Mouse (Mus musculus) kidney, adult 9 months (tissue): ENCODE data around the gene Neto2.
"Not testable (repeated sequence)": the region's sequence is repeated elsewhere in the genome, so short reads cannot be mapped to it uniquely, and the experiment has no call there.

Experiments used
- DNase-seq: peaks from one replicate; pipeline ENCODE4 v3.0.0; 2022

Neto2 gene

DNA sequence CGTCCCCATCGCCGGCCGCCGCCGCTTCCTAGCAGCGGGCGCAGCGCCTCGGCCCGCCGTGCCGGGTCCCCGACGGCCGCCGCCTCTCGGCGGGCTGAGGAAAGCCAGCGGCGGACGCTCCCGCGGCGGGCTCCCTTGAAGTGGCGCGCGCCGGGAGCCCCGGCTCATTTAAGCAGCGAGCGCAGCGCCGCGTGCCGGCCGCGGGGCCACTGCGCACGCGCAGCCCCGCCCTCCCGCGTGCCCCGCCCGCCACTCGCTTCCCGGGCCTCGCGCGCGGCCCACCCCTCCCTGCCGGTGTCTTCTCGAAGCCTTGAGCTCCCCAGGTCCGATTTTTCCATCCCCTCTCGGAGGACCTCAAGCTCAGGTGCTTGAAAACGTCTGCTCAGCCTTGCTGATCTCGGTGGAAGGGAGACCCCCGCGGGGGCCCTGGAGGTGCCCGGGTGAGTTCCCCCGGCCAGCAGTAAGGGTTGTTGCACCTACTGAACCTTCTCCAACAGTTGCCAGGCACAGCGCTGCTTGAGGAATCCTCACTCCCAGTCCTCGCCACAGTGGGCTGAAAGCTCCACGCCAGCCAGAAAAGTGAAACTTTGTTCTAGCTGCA is at the start of gene Neto2:
Neto2 (minus strand) TSS at position 174 of the 601 bp plus-strand sequence.
- peak; percentile 42 for DNase-seq

DNA sequence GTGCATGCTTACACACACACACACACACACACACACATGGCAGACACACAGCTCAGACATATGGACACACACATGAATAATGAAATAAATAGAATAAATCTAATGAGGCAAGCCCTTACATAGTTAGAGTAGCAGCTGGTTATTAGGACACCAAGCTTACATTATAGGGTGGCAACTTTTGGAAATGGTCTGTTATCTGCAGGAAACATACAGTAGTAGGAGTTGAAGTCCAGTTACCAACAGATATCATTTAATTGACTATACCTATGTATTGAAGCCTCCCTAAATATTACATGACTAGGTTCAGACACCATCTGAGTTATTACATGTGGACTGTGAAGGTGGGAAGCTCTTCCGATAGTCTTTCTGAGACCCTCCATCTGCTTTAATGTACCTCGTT is 44.3 kb upstream of the Neto2 start:
- no peak for DNase-seq

DNA sequence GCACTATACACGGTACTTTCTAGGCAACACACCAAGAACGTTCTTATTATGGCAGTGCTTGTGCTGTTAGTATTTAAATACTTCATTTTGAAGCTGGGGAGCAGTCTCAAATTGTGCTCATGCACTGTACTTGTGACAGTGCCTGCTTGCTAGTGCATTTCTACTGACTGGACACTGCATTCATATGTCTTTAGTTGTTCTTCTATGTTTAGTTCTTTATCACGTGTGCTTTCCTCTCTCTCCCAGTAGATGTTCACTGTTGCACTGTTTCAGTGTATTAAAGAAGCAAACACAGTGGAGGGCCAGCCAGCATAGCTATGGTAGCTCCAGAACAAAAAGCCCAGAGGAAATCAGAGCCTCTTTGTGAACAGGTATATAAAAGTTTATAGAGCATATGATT is 29.8 kb upstream of the Neto2 start:
- DNase-seq = no peak

DNA sequence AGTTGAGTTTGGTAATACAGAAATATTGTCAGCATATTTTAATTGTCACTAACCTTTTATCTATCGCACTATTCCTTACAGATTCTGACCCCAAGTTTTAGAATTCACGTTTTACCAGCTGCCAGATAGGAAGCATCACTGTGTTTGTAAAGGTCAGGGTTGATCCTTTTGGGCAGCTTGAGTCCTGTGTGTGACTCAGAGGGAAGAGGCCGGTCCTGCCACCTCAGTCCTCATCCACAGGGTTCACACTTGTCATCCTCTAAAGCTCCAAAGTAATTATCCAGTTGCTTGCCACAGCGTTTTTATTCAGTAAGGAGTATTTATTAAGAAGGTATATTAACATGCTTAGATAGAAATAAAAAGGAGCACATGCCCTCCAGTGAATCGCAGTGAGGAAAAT is 16.5 kb upstream of the Neto2 start:
- no peak for DNase-seq

DNA sequence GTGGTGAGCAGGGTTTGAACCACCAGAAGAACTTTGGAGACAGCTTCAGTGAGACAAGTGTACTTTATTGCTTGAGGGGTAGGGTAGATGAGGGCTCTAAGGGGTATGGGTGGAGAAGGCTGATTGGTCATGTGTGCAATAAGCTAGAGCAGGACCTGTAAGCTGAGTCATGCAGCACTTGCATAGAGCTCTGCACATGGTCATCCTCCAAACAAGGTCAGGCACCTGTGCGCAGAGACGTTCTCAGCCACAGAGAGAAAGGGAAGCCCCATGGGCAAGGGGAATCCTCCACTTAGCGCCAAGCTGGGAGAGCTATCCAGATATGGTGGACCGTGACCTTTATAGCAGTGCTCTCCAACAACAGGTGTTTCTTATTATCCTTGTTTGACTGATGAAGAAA is 16.0 kb upstream of the Neto2 start:
- DNase-seq = no peak

DNA sequence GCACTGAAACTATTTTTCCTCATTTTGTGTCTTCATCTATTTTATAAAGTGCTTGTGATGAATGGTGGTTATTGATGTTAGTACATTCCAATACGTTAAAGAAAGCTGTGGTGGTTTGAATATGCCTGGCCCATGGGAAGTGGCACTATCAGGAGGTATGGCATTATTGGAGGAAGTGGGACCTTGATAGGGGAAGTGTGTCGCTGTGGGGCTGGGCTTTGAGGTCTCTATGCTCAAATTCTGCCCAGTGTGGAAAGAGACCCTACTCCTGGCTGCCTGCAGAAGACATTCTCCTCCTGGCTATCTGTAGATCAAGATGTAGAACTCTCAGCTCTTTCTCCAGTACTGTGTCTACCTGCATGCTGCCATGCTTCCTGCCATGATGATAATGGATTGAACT is 6.3 kb upstream of the Neto2 start:
- DNase-seq = no peak

DNA sequence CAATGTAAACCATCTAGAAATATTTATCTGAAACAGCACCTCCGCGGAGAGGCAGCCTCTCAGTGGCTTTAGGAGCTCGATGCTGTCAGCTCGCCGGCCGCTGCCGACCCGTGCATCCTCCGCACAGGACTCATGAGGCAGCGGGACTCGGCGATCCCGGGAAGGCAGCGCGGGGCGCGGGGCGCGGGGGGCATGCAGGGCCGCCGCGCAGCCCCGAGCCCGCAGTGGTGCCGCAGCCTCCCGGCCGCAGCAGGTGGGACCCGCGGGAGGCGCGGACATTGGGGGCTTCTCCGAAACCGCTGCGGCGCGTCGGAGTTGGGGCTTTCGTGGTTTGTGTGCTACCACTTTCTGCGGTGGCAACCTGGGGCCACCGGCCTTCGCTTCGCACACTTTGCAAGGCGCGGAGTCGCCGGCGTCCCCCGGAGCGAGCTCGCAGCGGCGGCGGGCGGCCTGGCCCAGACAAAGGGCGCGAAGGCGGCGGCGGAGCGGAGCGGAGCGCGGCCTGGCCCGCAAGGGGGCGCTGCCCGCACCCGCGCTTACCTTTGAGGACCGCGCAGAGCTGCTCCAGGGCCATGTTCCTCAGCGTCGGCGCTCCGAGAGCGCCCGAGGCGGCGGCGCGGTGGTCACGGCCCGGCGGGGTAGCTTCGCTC is 498 bp downstream of the Neto2 start:
- peak; percentile 3 for DNase-seq

DNA sequence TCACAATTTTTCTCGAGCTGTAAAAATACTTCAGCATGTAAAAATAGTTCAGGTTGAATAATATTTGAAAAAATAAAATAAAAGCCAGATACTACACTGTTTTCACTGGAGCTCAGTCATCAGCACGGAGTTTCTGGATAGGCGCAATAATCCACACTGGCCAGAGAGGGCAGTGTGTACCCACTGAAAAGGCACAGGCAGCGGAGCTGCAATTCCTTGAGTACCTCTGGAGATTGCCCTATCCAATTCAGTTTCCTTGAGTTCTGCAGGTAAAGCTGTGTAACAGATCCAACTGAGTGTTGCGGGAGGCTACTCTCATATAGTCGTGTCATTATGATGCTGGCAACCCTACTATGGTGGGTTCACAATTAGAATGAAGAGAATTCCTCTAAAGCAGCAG is 1.7 kb downstream of the Neto2 start:
- DNase-seq = peak; percentile 69

DNA sequence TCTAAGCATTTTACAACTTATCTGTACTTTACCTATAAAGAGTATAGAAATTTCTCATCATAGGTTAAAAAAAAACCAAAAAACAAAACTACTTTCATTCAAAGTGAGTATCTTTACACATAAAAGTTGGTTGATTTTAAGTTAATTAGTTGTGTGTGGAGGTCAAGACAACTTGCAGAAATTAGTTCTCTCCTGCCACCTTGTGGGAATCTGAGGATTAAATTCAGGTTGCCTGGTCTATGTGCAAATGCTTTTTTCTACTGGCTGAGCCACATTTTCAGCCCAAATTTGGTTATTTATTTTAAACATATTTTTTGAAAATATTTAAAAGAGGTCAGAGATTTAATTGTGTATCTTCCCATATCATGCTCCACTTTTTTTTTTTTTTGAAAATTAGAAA is 35.6 kb downstream of the Neto2 start:
- DNase-seq = peak; percentile 55

DNA sequence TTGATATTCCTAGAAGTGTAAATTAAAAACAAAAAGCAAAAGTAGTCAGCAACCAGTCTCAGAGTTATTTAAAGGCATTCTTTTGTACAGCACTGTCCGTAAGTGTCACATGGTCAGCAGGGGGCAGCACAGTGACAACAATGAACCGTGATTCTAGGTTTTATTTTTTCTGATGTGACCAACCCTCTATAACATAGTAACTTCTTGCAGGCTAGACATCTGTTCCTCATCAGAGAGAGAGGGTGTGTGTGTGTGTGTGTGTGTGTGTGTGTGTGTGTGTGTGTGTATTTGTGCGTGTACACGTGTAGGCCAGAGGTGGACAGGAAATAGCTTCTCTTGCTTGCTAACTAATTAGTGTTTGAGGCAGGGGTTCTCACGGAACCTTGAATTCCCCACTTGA is 38.7 kb downstream of the Neto2 start:
- peak; percentile 58 for DNase-seq

DNA sequence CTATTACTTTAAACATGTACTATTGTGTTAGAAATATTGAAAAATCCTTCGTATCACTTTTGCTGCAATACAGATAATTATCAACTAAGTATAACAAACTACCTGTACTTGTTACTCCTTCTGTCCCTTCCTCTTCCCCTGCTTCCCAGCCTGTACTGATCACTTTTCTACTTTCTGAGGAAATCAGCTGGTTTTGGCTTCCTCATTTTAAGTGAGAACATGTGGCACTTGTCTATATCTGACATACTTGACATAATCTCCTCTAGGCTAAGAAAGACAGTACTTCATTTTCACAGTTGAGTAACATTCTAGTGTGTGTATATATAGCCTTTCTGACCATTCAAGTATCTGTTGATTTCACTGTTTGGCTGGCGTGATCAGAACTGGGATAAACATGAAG is 49.5 kb downstream of the Neto2 start:
- no peak for DNase-seq

DNA sequence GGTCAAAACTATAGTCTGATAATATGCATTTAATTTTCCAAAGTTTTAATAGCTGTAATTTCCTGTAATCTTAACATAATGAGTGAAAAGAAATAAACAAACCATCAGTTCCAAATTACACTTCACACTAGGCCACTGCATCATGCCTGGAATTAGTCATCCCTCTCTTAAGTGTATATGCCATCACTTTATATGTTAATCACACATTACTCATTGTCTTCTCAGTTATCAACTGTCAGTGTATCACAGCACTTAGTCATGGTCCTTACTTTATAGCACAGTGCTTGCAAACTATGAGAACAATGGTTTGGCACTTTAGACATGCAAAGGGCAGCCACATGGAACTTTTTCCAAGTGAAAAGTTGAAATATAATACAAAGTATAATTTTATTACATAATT is 52.2 kb downstream of the Neto2 start:
- no peak for DNase-seq

DNA sequence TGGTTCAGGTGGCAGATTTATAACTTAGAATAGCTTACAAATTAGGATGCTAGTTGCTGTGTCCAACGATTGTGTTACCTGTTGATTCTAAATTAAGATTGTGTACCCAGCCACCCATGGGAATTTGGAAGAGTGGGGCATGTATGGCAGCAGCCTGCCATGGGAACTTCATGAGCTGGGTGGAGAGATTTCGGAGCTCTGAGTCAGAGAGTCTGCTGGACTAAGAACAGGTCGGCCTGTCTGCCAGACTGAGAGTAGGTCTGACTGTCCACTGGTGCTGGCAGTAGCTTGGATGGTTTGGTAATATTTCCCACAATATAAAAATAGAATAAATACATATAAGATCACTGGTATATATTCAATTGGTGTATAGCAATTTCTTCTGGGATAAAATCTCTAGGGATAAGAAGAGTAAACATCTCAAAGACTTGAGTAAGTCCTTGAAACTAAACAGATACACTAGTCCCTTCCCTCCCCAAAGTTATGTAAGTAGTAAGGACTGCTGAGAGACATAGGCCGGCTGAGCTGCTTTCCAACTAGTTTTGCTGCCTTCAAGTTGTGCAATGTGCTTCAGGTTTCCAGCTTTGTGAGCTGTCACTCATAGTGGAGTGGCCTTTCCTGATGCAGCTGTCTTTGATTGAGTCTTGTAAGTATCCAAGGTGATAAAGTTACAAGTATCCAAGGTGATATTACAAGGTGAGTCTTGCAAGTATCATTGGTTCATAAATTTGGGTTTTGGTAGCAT is 55.6 kb downstream of the Neto2 start:
- no peak for DNase-seq

DNA sequence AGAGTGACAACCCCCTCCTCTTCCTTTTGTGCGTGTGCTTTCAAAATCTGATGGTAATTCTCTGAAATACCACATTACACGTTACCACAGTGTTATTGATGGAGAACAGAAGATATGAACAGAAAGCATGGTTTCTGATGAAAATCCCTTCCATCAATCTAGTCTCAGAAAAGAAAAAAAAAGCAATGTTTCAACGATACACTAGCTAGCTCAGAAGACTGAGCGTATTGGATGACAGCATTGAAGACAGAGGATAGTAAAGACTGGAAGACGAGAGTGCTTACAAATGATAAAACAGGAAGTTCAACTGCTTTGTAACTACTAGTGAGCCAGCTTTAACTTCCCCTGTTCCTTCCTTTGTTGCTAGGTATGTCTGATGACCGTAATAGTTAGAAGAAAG is 76.3 kb downstream of the Neto2 start:
- no peak for DNase-seq

DNA sequence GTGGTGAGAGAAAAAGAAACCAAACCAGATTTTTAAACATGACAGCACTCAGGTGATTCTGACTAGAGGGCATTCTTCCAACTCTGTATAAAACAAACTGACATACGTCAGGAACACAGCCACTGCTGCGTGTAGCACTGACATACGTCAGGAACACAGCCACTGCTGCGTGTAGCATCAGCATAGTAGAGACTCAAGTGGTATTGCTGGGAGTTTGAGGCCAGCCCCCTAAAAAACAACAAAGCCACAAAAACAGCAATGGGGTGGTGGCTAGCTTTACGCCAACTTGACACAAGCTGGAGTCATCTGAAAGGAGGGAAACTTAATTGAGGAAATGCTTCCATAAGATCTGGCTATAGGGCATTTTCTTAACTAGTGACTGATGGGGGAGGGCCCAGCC is 77.5 kb downstream of the Neto2 start:
- no peak for DNase-seq

DNA sequence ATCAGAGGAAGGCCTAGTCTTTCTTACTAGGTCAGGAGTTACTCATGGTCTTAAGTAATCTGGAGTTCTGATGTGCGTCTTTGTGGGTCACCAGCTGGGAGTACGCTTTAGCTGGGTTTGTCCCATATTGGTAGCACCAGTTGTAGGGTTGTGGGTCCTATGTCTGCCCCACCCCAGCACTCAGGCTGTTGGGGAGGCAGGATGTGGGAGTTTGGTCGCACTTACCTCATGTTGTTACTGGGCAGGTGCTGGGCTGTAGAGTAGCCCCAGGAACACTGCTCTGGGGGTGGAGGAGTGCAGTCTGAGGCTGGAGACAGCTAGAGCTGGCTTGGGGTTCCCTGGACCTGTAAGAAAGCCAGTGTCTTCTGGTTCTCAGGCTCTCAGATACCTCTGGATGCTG is 81.9 kb downstream of the Neto2 start:
- DNase-seq = no peak

DNA sequence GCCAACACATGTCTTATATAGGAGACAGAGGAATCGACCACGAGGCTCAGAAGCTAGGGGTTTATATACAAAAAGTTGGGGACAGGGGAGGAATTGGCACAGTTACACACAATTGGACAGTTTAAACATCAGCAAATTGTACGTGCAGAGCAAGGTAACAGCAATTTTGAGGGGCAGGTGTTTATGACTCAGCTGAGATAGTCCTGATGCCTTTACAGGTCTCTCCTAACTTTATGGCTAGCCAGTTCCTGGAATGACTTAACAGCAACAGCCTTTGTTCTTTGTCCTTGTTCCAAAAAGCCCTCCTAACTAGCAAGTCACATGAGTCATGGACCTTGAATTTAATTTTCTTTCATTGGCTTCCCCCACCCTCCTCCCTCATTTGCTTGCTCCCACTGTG is 83.6 kb downstream of the Neto2 start:
- DNase-seq = not testable (repeated sequence)

DNA sequence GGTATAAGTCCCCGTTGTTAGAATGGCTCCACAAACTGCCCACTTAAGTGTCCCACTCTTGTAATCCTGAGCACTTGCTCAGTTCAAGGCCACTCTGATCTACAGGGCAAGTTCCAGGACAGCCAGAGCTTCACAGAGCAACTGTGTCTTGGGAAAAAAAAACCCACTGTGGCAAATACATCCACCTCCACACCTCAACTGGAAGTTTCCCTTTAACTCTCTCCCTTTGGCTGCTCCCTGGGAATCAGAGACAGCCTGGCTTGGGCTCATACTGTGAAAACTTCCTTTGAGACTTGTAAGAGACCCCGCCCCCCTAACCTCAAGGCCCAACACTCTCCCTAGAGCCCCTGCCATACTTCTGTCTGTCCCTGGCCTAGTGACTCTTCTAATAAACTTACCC is 91.9 kb downstream of the Neto2 start:
- no peak for DNase-seq

DNA sequence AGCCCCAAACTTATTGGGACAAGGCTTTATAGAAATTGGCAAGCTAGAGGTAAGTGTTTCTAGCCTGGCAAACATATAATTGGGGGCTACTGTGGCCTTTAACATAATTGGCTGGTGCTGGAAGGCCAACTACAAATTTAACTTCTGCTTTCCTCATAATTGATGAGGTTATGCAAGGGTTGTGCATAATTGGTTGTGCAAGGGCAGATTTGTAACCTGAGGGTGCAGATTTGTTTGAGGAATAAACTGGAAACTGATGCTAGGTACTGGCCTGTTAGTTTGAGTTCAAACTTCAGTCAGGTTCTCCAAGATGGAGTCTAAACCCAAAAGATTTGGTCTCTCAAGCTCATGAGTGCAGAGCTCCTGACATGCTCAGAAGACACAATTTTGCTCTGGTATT is 92.9 kb downstream of the Neto2 start:
- no peak for DNase-seq

DNA sequence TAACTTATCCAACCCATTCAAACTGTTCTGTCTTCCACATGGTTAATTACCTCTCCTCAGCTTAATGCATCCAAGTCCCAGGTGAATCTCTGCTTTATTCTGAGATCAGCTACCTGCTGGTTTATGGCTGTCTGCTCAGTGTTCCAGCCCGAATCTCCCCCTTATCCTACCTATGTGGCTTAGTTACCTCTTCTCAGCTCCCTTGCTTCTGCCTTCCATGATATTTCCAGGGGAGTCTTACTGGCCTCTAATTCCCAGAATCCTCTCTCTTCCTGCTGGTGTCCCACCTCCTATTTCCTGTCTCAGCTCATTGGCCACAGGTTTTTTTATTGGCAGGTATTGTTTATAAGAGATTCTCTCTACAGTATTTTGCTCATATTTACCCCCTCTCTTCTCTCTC is 93.8 kb downstream of the Neto2 start:
- no peak for DNase-seq

DNA sequence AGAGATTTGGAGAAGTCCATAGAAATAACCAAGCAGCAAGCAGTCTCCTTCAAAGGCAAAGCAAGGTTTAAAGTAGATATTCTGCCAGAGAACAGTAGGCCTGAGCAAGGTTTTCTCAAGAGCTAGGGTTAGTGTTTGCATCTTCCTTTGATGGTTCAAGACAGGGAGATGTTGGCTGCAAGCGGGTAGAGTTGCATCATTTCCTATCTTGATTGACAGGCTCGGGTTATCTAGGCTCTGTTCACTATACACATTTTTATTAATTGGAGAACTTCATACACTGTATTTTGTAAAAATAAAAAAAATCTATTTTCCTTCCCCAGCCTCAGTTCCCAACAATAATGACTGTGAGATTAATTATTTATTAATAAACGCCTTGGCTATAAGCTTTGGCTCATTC is 94.2 kb downstream of the Neto2 start:
- no peak for DNase-seq

DNA sequence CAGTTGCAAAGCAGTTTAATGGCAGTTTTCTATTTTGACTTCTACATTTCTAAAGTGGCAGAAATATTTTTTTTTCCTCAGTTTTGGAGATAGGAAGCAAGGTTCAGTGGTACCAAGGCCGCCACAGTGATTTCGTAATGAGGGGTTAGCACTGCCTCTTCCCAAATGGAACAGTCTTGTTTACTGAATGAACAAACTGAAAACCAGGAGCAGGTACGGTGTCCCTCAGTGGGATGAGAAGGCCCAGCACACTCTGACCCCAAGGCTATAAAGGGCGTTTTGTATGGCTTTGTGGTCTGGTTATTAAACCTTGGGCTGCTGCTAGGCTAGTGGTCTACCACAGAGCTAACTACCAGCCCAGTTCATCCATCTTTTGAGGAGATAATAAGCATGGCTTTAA is 96.5 kb downstream of the Neto2 start:
- no peak for DNase-seq

DNA sequence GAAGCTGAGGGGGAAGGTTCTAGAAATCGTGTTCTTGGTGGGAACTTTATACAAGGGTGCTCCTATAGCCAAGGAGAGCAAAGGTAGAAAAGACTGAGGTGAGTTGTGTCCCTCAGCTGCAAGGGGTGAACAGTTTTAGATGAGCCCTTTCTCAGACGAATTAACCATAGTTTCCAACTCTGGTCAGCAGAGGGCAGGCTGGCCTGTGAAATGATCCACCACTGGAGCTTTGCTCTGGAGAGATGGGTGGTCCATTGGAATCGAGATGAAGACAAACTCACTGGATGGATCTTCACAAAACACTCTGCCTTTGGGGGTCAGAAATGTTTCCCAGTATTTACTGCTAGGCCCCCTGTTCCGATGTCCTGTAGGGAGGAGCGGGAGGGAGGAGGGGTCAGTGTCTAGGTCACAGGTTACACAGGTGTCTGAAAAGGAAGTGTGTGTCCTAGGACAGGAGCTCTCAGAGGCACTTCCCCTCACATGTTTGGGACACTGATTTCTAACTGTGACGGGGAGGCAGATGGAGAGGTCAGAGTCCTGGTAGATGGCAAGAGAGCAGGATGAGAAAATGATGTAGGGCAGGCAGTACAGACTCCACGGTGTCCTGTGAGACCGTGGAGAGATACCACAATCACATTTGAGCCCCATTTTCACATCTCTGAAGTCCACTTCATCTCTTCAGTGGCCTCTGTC is 97.4 kb downstream of the Neto2 start:
- DNase-seq = peak; percentile 55

DNA sequence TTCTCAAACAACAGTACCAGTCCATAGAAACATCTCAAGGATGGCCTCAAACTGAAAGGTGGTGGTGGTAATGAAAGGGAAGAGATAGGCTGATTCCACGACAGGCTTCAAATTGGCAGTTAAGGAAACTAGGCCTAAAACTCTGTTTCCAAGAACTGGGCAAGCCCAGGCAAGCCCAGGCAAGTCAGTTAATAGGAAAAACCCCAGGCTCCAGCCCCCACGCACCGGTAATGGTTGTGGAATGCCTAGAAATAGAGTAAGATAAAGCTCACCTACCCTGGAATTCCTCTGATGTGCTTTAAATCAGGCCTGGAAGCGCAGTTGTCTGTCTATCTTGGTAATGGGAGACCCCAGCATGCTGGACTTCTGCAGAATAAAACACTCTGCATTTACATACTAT is 98.0 kb downstream of the Neto2 start:
- no peak for DNase-seq
